Mouse (Mus musculus) adipose tissue, adult 10 weeks (tissue): Measurements from ENCODE around the gene Mtpn. TPM values are rescaled to one million over a fixed set of nuclear protein-coding genes. Genes with fewer than 3 reads are reported as not detected.

Experiments
- polyA plus RNA-seq: library from polyadenylated mRNA; stranded (reverse); fragments of 350-450 nt; fragmentation: Illumina TruSeq; extraction: RNeasy Lipid Tissue Mini Kit (QIAGEN cat#74804); gene quantifications from one replicate; pipeline ENCODE4 v1.2.3, GENCODE M21; 2014; ENCODE audit warnings: low read depth, low replicate concordance

Gene Mtpn
- 73.3 TPM for polyA plus RNA-seq

GRCm38 (mm10) chr6:35539304-35540009 lies at the start of gene Mtpn:
Mtpn (minus strand) TSS chr6:35539888.

Other genes starting within 250 kb of the Mtpn start
- gene Slc13a4, start 231.8 kb downstream of the Mtpn start, polyA plus RNA-seq: 3.6 TPM
- gene Fam180a, start 213.7 kb downstream of the Mtpn start, polyA plus RNA-seq: 5.0 TPM